Mouse (Mus musculus) midbrain, embryonic 11.5 days (tissue): ENCODE results near the gene Pex5. TPM values are rescaled to one million over a fixed set of nuclear protein-coding genes. Genes with fewer than 3 reads are reported as not detected.

ENCODE experiments used
- ATAC-seq: fragments of 200-750 bp; cut with Nextera tagmentation; 2 replicates; pipeline ENCODE4 v1.8.0; 2017; ENCODE audit warnings: moderate TSS enrichment, moderate library complexity; ENCODE audit not compliant: low FRiP score
- DNase-seq: peaks from one replicate; pipeline ENCODE4 v3.0.0; 2015; ENCODE audit warnings: low spot score; ENCODE audit errors: missing footprints
- H3K27ac ChIP-seq: fragments of 300-500 bp; sonication (generic); 2 replicates; pipeline ENCODE4 v1.5.1; 2014; ENCODE audit warnings: low read depth, low read length
- H3K27me3 ChIP-seq: fragments of 300-500 bp; sonication (generic); 2 replicates; pipeline ENCODE4 v1.6.1; 2014; ENCODE audit warnings: mild to moderate bottlenecking, low read length, moderate library complexity, mixed read lengths; ENCODE audit not compliant: control insufficient read depth, insufficient read depth
- H3K36me3 ChIP-seq: fragments of 300-500 bp; sonication (generic); 2 replicates; pipeline ENCODE4 v1.6.1; 2014; ENCODE audit warnings: mild to moderate bottlenecking, low read length, moderate library complexity, mixed read lengths; ENCODE audit not compliant: control insufficient read depth, insufficient read depth
- H3K4me1 ChIP-seq: fragments of 300-500 bp; sonication (generic); 2 replicates; pipeline ENCODE4 v1.6.1; 2014; ENCODE audit warnings: low read length; ENCODE audit not compliant: control insufficient read depth, insufficient read depth
- H3K4me2 ChIP-seq: fragments of 300-500 bp; sonication (generic); 2 replicates; pipeline ENCODE4 v1.6.1; 2014; ENCODE audit warnings: mild to moderate bottlenecking, moderate library complexity
- H3K4me3 ChIP-seq: fragments of 300-500 bp; sonication (generic); 2 replicates; pipeline ENCODE4 v1.5.1; 2014; ENCODE audit warnings: low read depth, low read length
- H3K9ac ChIP-seq: fragments of 300-500 bp; sonication (generic); 2 replicates; pipeline ENCODE4 v1.6.1; 2014; ENCODE audit warnings: low read length
- H3K9me3 ChIP-seq: fragments of 300-500 bp; sonication (generic); 2 replicates; pipeline ENCODE4 v1.6.1; 2016; ENCODE audit warnings: low read length; ENCODE audit not compliant: control insufficient read depth
- WGBS: fragments of 180-500 bp; shearing (Covaris S2); extraction: QIAGEN DNeasy Blood & Tissue Kit; methylation state at CpG from one replicate; pipeline ENCODE4 v1.1.7; 2014; 5-methylcytosine and 5-hydroxymethylcytosine counted together
- polyA plus RNA-seq: library from polyadenylated mRNA; unstranded; fragments of >200 nt; fragmentation: Nextera tagmentation; extraction: Ambion mirVana; gene quantifications from 2 replicates; pipeline ENCODE4 v1.2.1, GENCODE M21; 2014

The Pex5 gene
- polyA plus RNA-seq = 36.4 and 39.6 TPM in 2 replicates

- WGBS = 1% methylated on average over 26 of the region's 36 CpGs
- ATAC-seq (peak; percentile 96), DNase-seq (peak; percentile 99)
- Histone ChIP-seq H3K9ac (peak within 1 kb of the TSS; percentile 81), H3K4me1 (no peaks in the 10 kb centered on the region; the same call in 1 of the 2 replicates), H3K9me3 (no peaks in the 10 kb centered on the region), H3K4me3 (peak within 1 kb of the TSS; percentile 88), H3K27me3 (no peaks in the 10 kb centered on the region), H3K36me3 (no peaks in the 10 kb centered on the region), H3K27ac (peak within 1 kb of the TSS; percentile 35), H3K4me2 (peak within 1 kb of the TSS; percentile 67)
Observed at GRCm38 (mm10) chr6:124414927-124415325, at the start of gene Pex5. Gene Pex5 (minus strand): TSS chr6:124415067.

GRCm38 (mm10) chr6:124463881-124464291 lies 49.0 kb upstream of the Pex5 start:
- H3K4me2 ChIP-seq = peak overlapping the region; percentile 74
- H3K36me3 ChIP-seq = no peaks in the 10 kb centered on the region
- H3K27me3 ChIP-seq = no peaks in the 10 kb centered on the region
- ATAC-seq (peak; percentile 10; the same call in 1 of the 2 replicates), DNase-seq (no peak)
- WGBS = 22% methylated on average over 8 of the region's 8 CpGs
- H3K4me1 ChIP-seq = peaks cover 8% of the 10 kb centered on the region
- no peak overlapping the region for H3K27ac ChIP-seq
- no peaks in the 10 kb centered on the region for H3K9me3 ChIP-seq
- H3K9ac ChIP-seq = peak overlapping the region; percentile 71
- peak overlapping the region; percentile 46 for H3K4me3 ChIP-seq

- Histone ChIP-seq H3K4me3 (no peak overlapping the region), H3K4me1 (peaks cover 5% of the 10 kb centered on the region), H3K9ac (no peak overlapping the region), H3K4me2 (no peak overlapping the region), H3K36me3 (no peaks in the 10 kb centered on the region), H3K27ac (no peak overlapping the region), H3K27me3 (no peaks in the 10 kb centered on the region), H3K9me3 (no peaks in the 10 kb centered on the region)
- WGBS = 91% methylated on average over 4 of the region's 4 CpGs
- DNase-seq (no peak), ATAC-seq (no peak)
Observed at GRCm38 (mm10) chr6:124459388-124459787, 44.5 kb upstream of the Pex5 start.

GRCm38 (mm10) chr6:124458505-124458904 lies 43.6 kb upstream of the Pex5 start:
- H3K36me3 ChIP-seq = no peaks in the 10 kb centered on the region
- no peaks in the 10 kb centered on the region for H3K9me3 ChIP-seq

GRCm38 (mm10) chr6:124457827-124458226 lies 43.0 kb upstream of the Pex5 start:
- Histone ChIP-seq H3K27me3 (no peaks in the 10 kb centered on the region), H3K27ac (no peak overlapping the region), H3K9ac (no peak overlapping the region), H3K9me3 (no peaks in the 10 kb centered on the region), H3K4me3 (no peak overlapping the region), H3K4me2 (no peak overlapping the region), H3K4me1 (no peaks in the 10 kb centered on the region), H3K36me3 (no peaks in the 10 kb centered on the region)
- WGBS = 94% methylated on average over 5 of the region's 5 CpGs
- no peak for ATAC-seq
- DNase-seq = no peak

More at GRCm38 (mm10) chr6:124458505-124458904, 43.6 kb upstream of the Pex5 start:
- Histone ChIP-seq H3K4me3 (no peak overlapping the region), H3K27ac (no peak overlapping the region), H3K9ac (no peak overlapping the region), H3K4me1 (no peaks in the 10 kb centered on the region), H3K4me2 (no peak overlapping the region), H3K27me3 (no peaks in the 10 kb centered on the region)
- 90% methylated on average over 11 of the region's 11 CpGs for WGBS
- ATAC-seq (no peak), DNase-seq (peak; percentile 41)

- Histone ChIP-seq H3K9ac (no peak overlapping the region), H3K27ac (no peak overlapping the region), H3K36me3 (no peaks in the 10 kb centered on the region), H3K9me3 (no peaks in the 10 kb centered on the region), H3K4me3 (no peak overlapping the region), H3K4me1 (no peaks in the 10 kb centered on the region), H3K4me2 (no peak overlapping the region), H3K27me3 (no peaks in the 10 kb centered on the region)
- DNase-seq = no peak
- ATAC-seq = no peak
- 91% methylated on average over 5 of the region's 5 CpGs for WGBS
Observed at GRCm38 (mm10) chr6:124456243-124456642, 41.4 kb upstream of the Pex5 start.

GRCm38 (mm10) chr6:124453756-124454155 lies 38.9 kb upstream of the Pex5 start:
- H3K27ac ChIP-seq = no peak overlapping the region
- no peaks in the 10 kb centered on the region for H3K4me1 ChIP-seq
- H3K4me3 ChIP-seq = no peak overlapping the region
- H3K36me3 ChIP-seq = no peaks in the 10 kb centered on the region
- WGBS = 38% methylated on average over 4 of the region's 4 CpGs
- no peak overlapping the region for H3K9ac ChIP-seq
- H3K9me3 ChIP-seq = no peaks in the 10 kb centered on the region
- ATAC-seq (no peak; the same call in 1 of the 2 replicates), DNase-seq (peak; percentile 80)
- no peak overlapping the region for H3K4me2 ChIP-seq
- H3K27me3 ChIP-seq = no peaks in the 10 kb centered on the region

- WGBS = 72% methylated on average over 3 of the region's 3 CpGs
- no peak for ATAC-seq
Observed at GRCm38 (mm10) chr6:124451995-124452394, 37.1 kb upstream of the Pex5 start.

GRCm38 (mm10) chr6:124449668-124450383 lies 35.0 kb upstream of the Pex5 start:
- Histone ChIP-seq H3K27ac (no peak overlapping the region), H3K36me3 (no peaks in the 10 kb centered on the region), H3K9me3 (no peaks in the 10 kb centered on the region), H3K4me1 (no peaks in the 10 kb centered on the region), H3K9ac (no peak overlapping the region), H3K4me3 (no peak overlapping the region), H3K4me2 (no peak overlapping the region), H3K27me3 (no peaks in the 10 kb centered on the region)
- DNase-seq (no peak), ATAC-seq (no peak)
- 88% methylated on average over 18 of the region's 18 CpGs for WGBS

More at GRCm38 (mm10) chr6:124451995-124452394, 37.1 kb upstream of the Pex5 start:
- H3K36me3 ChIP-seq = no peaks in the 10 kb centered on the region
- no peak overlapping the region for H3K4me2 ChIP-seq
- no peak for DNase-seq
- H3K27ac ChIP-seq = no peak overlapping the region
- H3K9me3 ChIP-seq = no peaks in the 10 kb centered on the region
- no peak overlapping the region for H3K9ac ChIP-seq
- no peak overlapping the region for H3K4me3 ChIP-seq
- no peaks in the 10 kb centered on the region for H3K4me1 ChIP-seq
- H3K27me3 ChIP-seq = no peaks in the 10 kb centered on the region
